Mouse (Mus musculus) spleen, adult 12 weeks (tissue): ENCODE data around the gene Calhm2.

ENCODE experiments used
- DNase-seq: peaks from one replicate; pipeline ENCODE4 v3.0.0; 2022; ENCODE audit warnings: low spot score

The Calhm2 gene

GRCm38 (mm10) chr19:47137771-47138421 lies at the start of gene Calhm2:
Gene Calhm2, minus strand, starts transcription at chr19:47138294.
- no peak for DNase-seq

- no peak for DNase-seq
Observed at GRCm38 (mm10) chr19:47186514-47187275, 48.6 kb upstream of the Calhm2 start.

DNA sequence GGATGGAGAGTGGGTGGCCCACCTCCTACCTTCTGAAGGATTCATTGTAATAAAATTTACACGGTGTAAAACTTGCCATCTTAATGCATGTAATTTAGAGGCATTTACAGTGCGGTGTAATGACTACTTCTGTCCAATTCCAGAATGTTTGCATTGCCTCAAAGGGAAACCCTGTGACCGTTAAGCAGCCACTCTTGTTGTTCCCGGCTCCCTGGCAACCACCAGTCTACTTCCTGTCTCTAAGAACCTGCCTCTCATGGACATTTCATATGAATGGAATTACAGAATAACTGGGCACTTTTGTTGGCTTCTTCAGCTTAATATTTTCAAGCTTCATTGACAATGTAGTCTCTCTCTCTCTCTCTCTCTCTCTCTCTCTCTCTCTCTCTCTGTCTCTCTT lies 46.6 kb upstream of the Calhm2 start:
- DNase-seq = no peak

GRCm38 (mm10) chr19:47184221-47184620 lies 46.1 kb upstream of the Calhm2 start:
- no peak for DNase-seq

GRCm38 (mm10) chr19:47180011-47180410 lies 41.9 kb upstream of the Calhm2 start:
- no peak for DNase-seq

DNA sequence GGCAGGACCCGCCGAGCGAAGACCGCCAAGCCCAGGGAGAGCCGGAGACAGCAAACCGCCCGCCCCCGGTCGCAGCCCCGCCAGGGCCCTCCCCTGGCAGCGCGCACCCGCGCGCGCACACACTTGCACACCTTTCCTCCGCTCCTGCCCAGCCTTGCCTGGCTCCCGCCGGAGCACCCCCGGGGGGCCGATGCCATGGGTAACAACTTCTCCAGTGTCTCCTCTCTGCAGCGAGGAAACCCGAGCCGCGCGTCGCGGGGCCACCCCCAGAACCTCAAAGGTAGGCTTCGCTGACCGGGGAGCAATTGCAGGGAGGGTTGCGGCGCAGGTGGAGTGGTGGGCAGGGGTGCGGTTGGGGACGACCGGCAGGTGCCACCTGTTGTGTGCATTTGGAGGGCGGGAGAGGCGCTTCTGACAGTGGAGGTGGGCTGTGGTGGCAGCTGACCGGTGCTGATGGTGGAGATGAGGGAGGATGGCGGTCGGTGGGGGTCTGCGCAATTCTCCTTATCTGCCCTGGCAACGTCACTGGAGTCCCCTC lies 41.2 kb upstream of the Calhm2 start:
- no peak for DNase-seq

- DNase-seq = no peak
Observed at GRCm38 (mm10) chr19:47178431-47179271, 40.6 kb upstream of the Calhm2 start, which contains the start of gene Neurl1a. Gene Neurl1a, plus strand, starts transcription at chr19:47178820.

- no peak for DNase-seq
Observed at GRCm38 (mm10) chr19:47178001-47178400, 39.9 kb upstream of the Calhm2 start.

DNA sequence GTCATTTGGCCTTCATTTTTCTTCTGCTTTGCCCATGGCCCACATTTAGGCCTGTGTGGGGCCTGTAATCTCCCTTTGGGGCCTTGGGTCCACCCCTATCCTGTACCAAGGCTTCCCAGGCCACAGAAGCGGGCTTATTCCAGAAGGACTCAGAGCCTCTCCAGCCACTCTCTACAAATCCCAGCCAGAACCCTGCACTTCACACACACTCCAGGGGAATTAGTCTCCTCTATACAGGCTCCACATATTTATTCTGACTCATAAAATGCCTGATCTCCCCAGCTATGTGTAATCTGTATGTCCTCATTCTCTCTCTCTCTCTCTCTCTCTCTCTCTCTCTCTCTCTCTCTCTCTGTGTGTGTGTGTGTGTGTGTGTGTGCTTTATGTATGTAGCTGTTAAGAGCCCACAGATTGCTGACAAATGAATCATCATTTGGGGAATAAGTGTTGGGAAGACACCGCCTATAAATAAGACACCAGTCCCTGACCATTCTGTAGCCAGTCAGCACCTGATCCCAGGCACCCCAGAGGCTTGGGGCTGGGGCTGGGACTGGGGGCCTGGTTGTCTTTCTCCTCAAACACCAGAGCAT lies 38.9 kb upstream of the Calhm2 start:
- no peak for DNase-seq

DNA sequence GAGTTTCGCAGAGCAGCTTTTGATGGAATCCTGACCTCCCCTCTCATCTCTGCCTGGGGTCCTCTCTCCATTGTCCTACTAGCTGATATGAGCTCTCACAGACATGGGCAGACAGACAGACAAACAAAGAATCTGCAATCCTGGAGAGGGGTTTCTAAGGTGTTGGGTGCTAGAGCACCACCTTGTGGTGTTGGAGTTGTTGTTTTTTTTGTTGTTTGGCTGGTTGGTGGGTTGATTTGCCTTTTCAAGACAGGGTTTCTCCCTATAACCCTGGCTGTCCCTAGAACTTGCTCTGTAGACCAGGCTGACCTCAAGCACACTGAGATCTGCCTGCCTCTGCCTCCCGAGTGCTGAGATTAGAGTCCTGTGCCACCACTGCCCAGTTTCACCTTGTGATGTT lies 37.4 kb upstream of the Calhm2 start:
- DNase-seq = no peak

DNA sequence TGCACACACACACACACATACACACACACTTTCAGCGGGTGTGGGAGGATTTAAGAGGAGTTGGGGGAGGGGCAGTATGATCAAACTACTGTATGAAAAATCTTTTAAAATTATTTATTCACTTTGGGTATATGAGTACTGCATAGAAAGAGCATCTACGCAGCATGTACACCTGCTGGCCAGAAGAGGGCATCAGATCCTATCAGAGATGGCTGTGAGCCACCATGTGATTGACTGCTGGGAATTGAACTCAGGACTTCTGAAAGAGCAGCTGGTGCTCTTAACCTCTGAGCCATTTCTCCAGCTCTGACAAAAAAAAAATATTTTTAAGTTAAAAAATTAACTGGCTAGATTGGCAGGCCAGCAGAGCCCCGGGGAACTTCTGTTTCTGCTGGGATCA lies 36.4 kb upstream of the Calhm2 start:
- DNase-seq = no peak

- peak; percentile 62 for DNase-seq
Observed at GRCm38 (mm10) chr19:47168793-47169412, 30.8 kb upstream of the Calhm2 start.

DNA sequence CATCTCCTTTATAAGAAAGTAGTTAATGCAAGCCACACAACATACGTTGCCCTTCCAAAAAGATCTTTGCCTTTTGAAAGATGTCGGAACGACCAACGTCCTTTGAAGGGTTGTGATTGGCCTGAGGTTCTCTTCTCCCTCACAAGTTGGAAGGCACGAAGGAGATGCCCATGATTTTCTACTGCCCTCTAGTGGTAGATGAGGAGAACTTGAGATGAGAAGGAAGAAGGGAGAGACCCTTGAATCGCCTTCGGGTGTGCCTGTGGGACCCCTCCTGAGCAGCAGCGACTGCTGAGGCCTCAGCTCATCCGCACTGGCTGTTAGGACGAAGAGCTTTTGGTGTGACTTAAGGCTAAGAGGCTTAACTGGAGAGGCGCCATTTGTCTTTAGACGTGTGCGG lies 30.1 kb upstream of the Calhm2 start:
- DNase-seq = no peak

DNA sequence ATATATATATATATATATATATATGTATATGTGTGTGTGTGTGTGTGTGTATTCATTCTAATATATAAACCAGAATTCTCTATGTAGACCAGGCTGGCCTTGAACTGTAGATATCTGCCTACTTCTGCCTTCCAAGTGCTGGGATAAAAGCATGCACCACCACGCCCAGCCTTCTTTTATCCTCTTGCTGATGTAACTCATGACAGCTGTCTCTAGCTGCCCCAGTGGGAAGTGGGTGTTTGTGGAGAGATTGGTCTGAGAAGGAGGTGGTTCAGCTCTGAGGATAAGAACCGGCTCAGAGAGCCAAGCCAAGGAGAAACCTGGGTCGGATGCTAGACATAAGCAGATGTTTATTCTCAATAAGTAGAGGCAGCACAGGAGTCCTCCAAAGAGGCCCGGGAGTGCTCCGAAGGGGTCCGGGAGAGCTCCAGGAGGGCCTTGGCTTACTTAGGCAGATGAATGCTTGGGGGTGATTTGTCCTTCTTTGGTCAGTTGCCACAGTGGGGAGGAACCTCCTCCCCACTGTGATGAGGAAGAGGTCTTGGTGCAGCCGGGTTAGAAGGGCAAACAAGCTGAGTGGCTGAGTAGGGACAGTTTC lies 29.6 kb upstream of the Calhm2 start:
- DNase-seq = no peak

DNA sequence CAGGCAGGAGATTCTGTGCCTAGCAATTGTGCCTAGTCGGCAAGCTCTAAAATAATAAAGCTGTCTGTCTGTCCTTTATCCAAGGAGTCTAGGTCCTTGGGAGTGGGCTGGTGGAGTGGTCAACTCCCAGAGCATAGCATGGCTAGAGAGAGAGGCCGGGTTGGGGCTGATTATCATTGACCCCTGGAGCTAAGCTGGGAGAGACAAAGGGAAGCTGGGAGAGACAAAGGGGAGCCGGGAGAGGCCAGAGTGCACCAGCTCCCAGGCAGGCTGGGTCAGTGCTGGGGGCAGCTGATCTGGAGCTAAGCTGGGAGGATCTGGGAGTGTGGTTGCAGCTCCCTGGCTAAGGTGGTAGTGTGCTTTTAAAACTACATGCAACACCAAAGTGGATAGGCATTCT lies 28.7 kb upstream of the Calhm2 start:
- DNase-seq = no peak

DNA sequence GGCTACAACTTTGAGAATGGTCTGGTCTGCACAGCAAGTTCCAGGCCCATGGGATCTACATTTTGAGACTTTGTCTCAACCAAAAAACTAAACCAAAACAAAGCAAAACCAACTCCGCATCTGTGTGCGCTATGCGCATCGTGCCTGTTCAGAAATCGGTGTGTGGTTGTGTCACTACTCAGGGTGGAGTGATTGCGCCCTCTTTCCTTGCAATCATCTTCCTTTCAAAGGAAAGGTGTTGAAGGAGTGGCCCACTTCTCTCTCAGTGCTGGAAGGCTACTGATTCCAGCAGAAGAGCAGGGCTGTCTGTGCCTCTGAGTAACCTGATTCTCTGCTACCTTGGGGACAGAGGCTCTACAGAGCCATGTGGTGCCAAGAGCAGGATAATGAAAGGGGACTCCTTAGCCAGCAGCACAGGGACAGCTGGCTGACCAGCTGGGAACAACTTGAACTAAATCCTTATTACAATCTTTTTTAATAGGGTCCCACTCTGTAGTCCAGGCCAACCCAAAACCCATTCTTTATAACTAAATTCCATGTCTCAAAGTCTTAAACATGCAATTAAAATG lies 25.2 kb upstream of the Calhm2 start:
- no peak for DNase-seq

DNA sequence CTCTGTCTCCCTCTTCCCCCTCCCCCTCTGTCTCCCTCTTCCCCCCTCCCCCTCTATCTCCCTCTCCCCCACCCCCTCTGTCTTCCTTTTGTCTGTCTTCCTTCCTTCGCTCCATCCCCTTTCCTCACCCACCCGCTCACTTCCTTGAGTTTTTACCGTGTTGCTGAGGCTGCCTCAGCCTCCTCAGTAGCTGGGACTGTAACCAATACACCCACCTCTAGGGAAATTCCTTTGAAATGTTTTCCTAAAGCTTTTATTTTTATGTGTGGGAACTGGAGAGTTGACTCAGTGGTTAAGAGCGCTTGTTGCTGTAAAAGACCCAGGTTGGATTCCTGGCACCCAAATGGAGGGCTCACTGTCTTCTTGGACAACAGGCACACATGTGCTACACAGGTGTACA lies 23.6 kb upstream of the Calhm2 start:
- DNase-seq = no peak

GRCm38 (mm10) chr19:47157664-47158063 lies 19.6 kb upstream of the Calhm2 start, which contains the start of gene Calhm3:
Gene Calhm3, minus strand, starts transcription at chr19:47157764.
- DNase-seq = no peak

GRCm38 (mm10) chr19:47153767-47154166 lies 15.7 kb upstream of the Calhm2 start:
- no peak for DNase-seq

DNA sequence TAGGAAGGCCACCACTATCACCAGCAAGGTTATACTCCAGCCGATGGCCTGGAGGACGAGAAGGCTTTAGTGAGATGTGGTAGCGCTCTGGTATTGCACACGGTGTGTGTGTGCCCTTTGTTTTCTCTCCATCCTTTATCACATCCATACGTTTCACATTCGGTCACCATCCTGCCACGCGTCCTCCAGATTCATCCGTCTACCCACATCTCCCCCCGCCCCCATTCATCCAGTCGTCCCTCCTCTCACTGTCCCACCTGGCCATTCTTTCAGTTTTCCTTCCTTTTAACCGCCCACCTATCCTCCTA lies 13.9 kb upstream of the Calhm2 start:
- DNase-seq = no peak
